Mouse (Mus musculus) midbrain, embryonic 15.5 days (tissue): ENCODE results near the gene Mrpl49. TPM values are rescaled to one million over a fixed set of nuclear protein-coding genes. Genes with fewer than 3 reads are reported as not detected.
"Not testable (repeated sequence)": the region's sequence is repeated elsewhere in the genome, so short reads cannot be mapped to it uniquely, and the experiment has no call there.

Experiments
- ATAC-seq: fragments of 200-750 bp; cut with Nextera tagmentation; replicated peaks from 2 replicates; pipeline ENCODE4 v1.8.0; 2017; ENCODE audit warnings: moderate TSS enrichment
- H3K27ac ChIP-seq: fragments of 300-500 bp; sonication (generic); 2 replicates; pipeline ENCODE4 v1.5.1; 2015; ENCODE audit warnings: mild to moderate bottlenecking, inconsistent platforms
- H3K27me3 ChIP-seq: fragments of 300-500 bp; sonication (generic); replicated peaks from 2 replicates; pipeline ENCODE4 v1.6.1; 2015; ENCODE audit warnings: inconsistent platforms
- H3K36me3 ChIP-seq: fragments of 300-500 bp; sonication (generic); replicated peaks from 2 replicates; pipeline ENCODE4 v1.6.1; 2015; ENCODE audit warnings: inconsistent platforms
- H3K4me1 ChIP-seq: fragments of 300-500 bp; sonication (generic); 2 replicates; pipeline ENCODE4 v1.6.1; 2015; ENCODE audit warnings: inconsistent platforms
- H3K4me2 ChIP-seq: fragments of 300-500 bp; sonication (generic); 2 replicates; pipeline ENCODE4 v1.6.1; 2015; ENCODE audit warnings: inconsistent platforms, mild to moderate bottlenecking, moderate library complexity
- H3K4me3 ChIP-seq: fragments of 300-500 bp; sonication (generic); 2 replicates; pipeline ENCODE4 v1.5.1; 2015; ENCODE audit warnings: mild to moderate bottlenecking, inconsistent platforms
- H3K9ac ChIP-seq: fragments of 300-500 bp; sonication (generic); 2 replicates; pipeline ENCODE4 v1.6.1; 2015; ENCODE audit warnings: mild to moderate bottlenecking, inconsistent platforms
- H3K9me3 ChIP-seq: fragments of 300-500 bp; sonication (generic); 2 replicates; pipeline ENCODE4 v1.6.1; 2016; ENCODE audit warnings: inconsistent platforms
- WGBS: fragments of 180-500 bp; shearing (Covaris S2); methylation state at CpG from one replicate; pipeline ENCODE4 v1.1.7; 2015; ENCODE audit warnings: mixed read lengths; 5-methylcytosine and 5-hydroxymethylcytosine counted together
- polyA plus RNA-seq: library from polyadenylated mRNA; unstranded; fragments of >200 nt; fragmentation: Nextera tagmentation; extraction: Ambion mirVana; gene quantifications from 2 replicates; pipeline ENCODE4 v1.2.1, GENCODE M21; 2015

Gene Mrpl49
- polyA plus RNA-seq, 1 experiment from 2014 or later, result 62.5 TPM

DNA sequence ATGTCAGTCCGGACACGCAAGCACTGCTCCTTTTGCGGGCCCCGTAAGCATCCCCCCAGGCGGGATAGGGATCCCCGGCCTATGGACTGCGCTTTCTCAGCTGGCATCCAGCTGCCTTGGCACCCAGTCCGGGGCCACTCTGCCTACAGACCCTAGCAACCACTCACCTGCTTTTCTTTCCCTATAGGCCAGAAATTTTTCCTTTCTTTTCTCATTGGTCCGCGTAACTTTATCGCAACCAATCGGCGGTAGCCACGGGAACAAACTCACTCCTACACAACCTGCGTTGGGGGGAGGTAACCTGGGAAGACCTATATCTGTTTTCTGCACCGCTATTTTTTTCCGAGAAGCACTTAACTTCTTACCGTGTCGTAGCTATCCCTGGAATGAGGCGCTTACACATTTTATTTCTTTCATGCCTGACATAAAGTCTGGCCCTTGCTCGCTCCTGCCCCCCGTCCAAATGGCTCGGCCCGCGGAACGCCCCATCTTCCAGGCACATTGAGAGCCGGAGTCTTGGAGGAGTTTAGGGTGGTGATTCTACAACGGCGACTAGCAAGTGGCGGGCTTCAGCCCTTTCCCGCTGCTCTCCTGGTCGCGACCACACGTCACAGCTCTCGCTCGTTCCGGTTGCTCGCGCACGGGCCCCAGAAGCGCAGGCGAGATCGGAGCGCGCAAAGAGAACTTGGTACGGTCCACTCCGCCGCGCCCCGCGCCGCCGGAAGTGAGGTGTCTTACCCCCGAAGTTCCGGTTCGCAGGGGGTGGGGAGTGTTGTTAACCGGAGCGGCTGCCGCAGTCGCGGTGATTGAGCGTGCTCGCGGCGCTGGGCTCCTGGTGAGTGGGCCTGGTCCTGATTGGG lies 11.1 kb downstream of the Mrpl49 start, which contains the start of gene Syvn1:
Gene Syvn1, plus strand, starts transcription at position 283 of the 860 bp plus-strand sequence.
- under 1% methylated on average over 65 of the region's 65 CpGs for WGBS
- peak; percentile 94 for ATAC-seq
- H3K4me1 ChIP-seq, result peaks cover 31% of the 10 kb centered on the region
- peak within 1 kb of the TSS; percentile 99 for H3K27ac ChIP-seq
- H3K9me3 ChIP-seq, result no peaks in the 10 kb centered on the region
- no peaks in the 10 kb centered on the region for H3K27me3 ChIP-seq
- H3K9ac ChIP-seq, result peak within 1 kb of the TSS; percentile 79
- peak within 1 kb of the TSS; percentile 84 for H3K4me2 ChIP-seq
- H3K4me3 ChIP-seq, result peak within 1 kb of the TSS; percentile 94
- peaks cover 33% of the 10 kb centered on the region for H3K36me3 ChIP-seq

DNA sequence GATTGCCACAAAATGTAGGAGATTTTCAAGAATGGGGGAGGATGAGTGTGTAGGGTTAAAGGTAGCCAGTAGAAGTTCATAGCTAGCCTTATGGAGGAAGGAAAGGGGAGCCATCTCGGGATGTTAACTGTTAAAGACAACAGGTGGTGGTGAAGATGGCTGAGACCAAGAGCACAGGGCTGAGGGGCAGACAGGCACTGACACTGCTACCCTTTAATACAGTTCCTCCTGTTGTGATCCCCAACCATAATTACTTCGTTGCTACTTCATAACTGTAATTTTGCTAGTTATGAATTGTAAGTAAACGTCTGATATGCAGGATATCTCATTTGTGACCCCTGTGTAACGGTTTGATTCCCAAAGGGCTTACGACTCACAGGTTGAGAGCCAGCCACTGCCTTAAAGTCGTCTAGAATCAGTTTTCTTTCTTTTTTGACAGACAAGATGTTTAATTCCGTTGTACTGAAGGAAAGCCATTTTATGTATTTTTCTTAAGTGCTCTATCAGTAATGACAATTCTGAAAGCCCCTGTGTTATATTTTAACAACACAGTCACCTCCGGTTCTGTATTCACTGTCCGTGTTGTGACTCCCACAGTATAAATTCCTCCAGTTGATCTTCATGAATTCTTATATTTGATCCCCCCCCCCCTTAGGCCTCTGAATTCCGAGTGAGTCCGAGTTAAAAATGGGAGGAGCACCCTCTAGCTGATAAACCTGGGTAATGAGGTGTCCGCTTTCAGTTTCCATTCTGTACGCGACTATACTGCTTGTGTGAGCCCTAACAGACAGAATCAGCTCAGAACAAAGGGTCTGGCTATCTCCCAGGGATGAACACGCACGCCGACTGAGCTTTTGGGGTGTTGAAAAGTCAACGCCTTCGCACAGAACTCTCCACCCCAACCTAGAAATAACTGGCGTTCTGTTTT lies 12.0 kb downstream of the Mrpl49 start:
- peak overlapping the region; percentile 76 for H3K9ac ChIP-seq
- H3K4me2 ChIP-seq, result peak overlapping the region; percentile 84
- no peaks in the 10 kb centered on the region for H3K9me3 ChIP-seq
- peaks cover 31% of the 10 kb centered on the region for H3K4me1 ChIP-seq
- WGBS, result 20% methylated on average over 20 of the region's 20 CpGs
- H3K4me3 ChIP-seq, result peak overlapping the region; percentile 94
- no peaks in the 10 kb centered on the region for H3K27me3 ChIP-seq
- peak; percentile 62 for ATAC-seq
- peak overlapping the region; percentile 99 for H3K27ac ChIP-seq
- peaks cover 24% of the 10 kb centered on the region for H3K36me3 ChIP-seq

DNA sequence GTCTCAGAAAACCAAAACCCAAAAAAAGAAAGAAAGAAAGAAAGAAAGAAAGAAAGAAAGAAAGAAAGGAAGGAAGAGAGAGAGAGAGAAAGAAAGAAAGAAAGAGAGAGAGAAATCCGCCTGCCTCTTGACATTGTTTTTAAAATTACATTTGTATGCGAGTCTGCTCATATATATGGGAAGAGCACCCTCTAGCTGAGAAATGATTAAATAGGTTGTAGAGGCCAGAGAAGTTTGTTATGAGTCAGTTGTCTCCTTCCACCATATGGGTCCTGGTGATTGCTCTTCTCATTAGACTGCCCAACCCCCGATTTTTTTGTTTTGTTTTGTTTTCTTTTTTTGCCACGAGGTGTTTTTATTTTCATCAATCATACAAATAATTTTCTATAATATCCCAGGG lies 13.5 kb downstream of the Mrpl49 start:
- H3K9ac ChIP-seq, H3K27me3 ChIP-seq, H3K9me3 ChIP-seq, H3K27ac ChIP-seq, H3K4me3 ChIP-seq, H3K4me2 ChIP-seq, H3K36me3 ChIP-seq, ATAC-seq: not testable (repeated sequence)
- WGBS, result 59% methylated on average over 4 of the region's 4 CpGs
- peaks cover 29% of the 10 kb centered on the region for H3K4me1 ChIP-seq

DNA sequence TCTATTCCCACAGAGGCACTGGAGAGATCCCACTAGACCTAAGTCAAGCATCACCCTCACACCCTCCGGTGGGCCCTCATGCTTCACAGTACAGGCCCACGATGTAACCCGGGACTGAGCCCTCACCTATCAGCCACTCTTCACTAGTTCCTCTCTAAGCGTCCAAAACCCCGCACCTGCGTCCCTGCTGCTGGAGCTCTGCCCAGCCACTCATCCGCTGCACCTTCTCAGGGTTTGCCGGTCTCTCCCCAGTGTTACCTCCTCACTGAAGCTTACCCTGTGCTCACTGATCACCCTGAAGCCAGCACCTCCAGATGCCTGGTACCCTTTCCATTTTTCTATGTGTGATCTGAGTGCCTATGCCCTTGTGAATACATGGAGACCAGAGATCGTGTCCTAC lies 15.3 kb downstream of the Mrpl49 start:
- Histone ChIP-seq H3K9ac (no peak overlapping the region), H3K27ac (no peak overlapping the region), H3K36me3 (no peaks in the 10 kb centered on the region), H3K4me3 (no peak overlapping the region), H3K4me1 (peaks cover 12% of the 10 kb centered on the region), H3K4me2 (no peak overlapping the region), H3K9me3 (no peaks in the 10 kb centered on the region), H3K27me3 (no peaks in the 10 kb centered on the region)
- ATAC-seq, result no peak
- WGBS, result 76% methylated on average over 9 of the region's 9 CpGs

DNA sequence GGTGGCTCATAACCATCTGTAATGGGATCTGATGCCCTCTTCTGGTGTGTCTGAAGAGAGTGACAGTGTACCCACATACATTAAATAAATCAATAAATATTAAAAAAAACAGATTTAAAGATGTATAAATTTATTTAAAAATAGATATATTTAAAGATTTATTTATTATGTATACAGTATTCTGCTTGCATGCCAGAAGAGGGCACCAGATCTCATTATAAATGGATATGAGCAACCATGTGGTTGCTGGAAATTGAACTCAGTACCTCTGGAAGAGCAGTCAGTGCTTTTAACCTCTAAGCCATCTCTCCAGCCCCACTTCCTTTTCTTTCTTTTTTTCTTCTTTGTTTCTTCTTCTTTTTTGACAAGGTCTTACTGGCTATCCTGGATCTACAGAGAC lies 17.6 kb downstream of the Mrpl49 start:
- Histone ChIP-seq H3K27me3 (no peaks in the 10 kb centered on the region), H3K4me3 (no peak overlapping the region), H3K4me2 (no peak overlapping the region), H3K4me1 (peaks cover 4% of the 10 kb centered on the region), H3K27ac (no peak overlapping the region), H3K9me3 (no peaks in the 10 kb centered on the region), H3K36me3 (no peaks in the 10 kb centered on the region), H3K9ac (no peak overlapping the region)
- no peak for ATAC-seq

DNA sequence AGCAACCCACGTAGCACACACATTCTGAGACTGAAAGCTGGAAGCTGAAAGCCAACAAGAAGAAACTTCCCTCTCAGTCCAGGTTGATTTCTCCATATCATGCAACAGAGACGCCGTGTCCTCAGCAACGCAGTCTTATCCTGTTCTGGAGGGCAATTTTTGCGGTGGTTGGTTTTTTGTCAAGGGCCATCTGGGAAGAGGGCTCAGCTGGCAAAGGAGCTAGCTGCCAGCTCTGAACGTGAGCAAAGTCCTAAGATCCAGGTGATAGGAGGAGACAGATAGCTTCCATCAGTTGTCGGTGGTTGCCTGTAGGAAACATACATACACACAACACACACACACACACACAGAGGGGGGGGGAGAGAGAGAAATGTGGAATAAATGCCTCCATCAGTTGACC lies 19.3 kb downstream of the Mrpl49 start:
- no peak overlapping the region for H3K4me3 ChIP-seq
- no peaks in the 10 kb centered on the region for H3K27me3 ChIP-seq
- no peak overlapping the region for H3K9ac ChIP-seq
- no peaks in the 10 kb centered on the region for H3K36me3 ChIP-seq
- no peak overlapping the region for H3K27ac ChIP-seq
- H3K4me2 ChIP-seq, result no peak overlapping the region
- WGBS, result 79% methylated on average over 7 of the region's 7 CpGs
- no peaks in the 10 kb centered on the region for H3K9me3 ChIP-seq
- ATAC-seq, result no peak
- no peaks in the 10 kb centered on the region for H3K4me1 ChIP-seq

DNA sequence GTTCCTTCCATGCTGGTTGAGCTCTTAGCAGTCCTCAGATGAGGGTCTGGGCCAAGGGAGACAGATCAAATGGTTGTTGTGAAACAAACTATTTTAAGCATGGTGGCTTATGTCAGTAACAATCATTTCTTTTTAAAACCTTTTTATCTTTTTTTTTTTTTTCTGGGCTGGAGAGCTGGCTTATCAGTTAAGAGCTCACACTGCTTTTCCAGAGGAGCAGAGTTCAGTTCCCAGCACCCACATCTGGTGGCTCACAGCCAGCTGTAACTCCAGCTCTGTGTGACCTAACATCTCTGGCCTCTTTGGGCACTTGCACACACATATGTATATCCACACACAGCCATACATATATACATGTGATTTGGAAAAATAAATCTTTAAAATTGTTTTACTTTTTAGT lies 19.9 kb downstream of the Mrpl49 start:
- Histone ChIP-seq H3K4me3 (no peak overlapping the region), H3K4me1 (no peaks in the 10 kb centered on the region), H3K27ac (no peak overlapping the region), H3K4me2 (no peak overlapping the region), H3K9ac (no peak overlapping the region), H3K36me3 (no peaks in the 10 kb centered on the region), H3K27me3 (no peaks in the 10 kb centered on the region), H3K9me3 (no peaks in the 10 kb centered on the region)
- no peak for ATAC-seq

DNA sequence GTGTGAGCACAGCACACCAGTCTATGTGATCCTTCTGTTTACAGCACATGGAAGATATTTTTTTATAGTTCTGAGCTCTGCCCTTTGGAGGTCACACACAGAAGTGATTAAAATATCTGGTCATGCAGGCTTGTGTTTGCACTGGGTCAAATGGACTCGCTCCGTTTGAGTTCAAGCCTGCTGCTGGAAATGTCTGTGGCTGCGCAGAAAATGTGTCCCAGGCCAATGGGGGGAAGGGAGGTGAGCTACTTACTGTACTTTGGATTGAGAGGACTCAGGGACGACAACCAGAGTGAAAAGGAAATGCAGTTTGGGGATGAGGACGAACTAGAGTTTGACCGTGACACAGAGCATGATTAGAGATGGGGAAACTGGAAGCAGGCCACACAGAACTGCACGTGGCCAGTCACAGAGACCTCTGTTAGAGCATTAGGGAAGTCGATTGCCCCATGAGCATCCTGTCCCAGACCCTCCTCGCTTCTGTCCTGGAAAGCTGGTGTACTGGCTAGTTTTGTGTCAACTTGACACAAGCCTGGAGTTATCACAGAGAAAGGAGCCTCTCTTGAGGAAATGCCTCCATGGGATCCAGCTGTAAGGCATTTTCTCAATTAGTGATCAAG lies 21.5 kb downstream of the Mrpl49 start:
- Histone ChIP-seq H3K36me3 (no peaks in the 10 kb centered on the region), H3K27ac (no peak overlapping the region), H3K27me3 (no peaks in the 10 kb centered on the region), H3K4me1 (no peaks in the 10 kb centered on the region), H3K4me2 (no peak overlapping the region), H3K9me3 (no peaks in the 10 kb centered on the region), H3K4me3 (no peak overlapping the region), H3K9ac (no peak overlapping the region)
- 82% methylated on average over 9 of the region's 9 CpGs for WGBS
- ATAC-seq, result no peak

DNA sequence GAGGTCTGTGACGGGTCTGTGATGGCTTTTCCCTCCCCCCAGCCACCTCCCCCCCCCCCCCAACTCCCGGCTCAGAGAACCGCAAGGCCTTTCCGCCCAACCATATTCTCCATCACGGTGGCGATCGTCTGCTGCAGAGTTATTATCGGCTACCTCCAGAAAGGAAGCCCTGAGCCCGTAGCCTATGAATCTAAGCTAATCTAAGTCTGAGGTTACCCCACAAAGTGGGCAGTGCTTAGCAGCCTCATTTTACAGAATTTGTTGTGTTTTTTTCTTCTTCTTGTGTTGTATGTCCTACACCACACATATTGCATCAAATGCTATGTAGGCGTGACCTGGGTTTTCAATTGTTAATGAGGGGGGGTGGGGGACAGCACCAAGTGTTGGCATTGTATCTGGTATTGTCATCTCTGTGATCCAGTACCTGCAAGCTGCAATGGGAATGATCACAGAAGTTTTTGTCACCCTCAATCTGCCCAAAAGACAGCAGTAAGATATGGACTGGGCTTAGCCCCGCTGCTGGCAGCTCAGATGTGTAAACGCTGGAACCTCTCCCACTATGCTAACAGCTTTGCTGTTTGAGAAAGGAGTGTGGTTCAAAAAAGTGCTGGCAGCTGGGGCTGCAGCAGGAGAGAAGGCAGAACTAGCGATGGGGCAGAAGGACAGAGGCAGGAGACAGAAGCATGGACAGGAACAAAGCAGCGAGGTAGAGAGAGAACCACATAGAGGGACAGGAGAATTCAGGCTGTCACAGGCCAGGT lies 26.9 kb downstream of the Mrpl49 start:
- no peak for ATAC-seq
- no peak overlapping the region for H3K4me3 ChIP-seq
- H3K27ac ChIP-seq, result no peak overlapping the region
- H3K4me1 ChIP-seq, result no peaks in the 10 kb centered on the region
- H3K9me3 ChIP-seq, result no peaks in the 10 kb centered on the region
- no peaks in the 10 kb centered on the region for H3K27me3 ChIP-seq
- H3K4me2 ChIP-seq, result no peak overlapping the region
- no peaks in the 10 kb centered on the region for H3K36me3 ChIP-seq
- no peak overlapping the region for H3K9ac ChIP-seq
- 77% methylated on average over 14 of the region's 14 CpGs for WGBS

DNA sequence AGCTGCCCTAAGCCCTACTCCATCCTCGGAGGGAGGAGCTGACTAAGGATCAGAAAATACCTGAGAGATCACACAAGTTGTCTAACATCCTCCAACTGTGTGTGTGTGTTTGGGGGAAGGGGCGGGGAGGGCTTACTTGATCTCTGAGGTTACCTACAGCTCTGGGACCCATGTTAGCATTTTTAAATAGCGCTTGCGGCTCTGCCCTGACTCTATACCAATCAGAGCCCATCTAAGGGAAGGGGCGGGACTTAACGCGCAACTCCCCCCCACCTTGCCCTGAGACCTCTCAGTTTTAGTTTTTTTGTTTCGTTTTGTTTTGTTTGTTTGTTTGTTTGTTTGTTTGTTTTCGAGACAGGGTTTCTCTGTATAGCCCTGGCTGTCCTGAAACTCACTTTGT lies 28.2 kb downstream of the Mrpl49 start:
- H3K36me3 ChIP-seq, result no peaks in the 10 kb centered on the region
- ATAC-seq, result no peak

DNA sequence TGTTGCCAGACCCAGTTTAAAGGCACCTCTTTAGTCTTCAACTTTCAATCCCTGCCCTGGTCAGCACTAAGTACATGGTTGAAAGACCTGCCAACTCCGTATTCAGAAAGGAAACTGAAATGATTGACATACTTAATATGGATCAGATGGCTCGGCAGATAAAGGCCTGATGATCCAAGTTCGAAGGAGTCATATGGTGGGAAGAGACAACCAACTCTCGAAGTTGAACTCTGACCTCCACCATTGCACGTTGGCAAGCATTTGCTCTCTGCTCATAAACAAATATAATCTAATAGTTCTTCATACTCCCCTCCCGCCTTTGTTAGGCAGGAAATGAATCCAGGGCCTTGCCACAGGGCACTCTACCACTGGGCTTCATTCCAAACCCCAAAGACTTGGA lies 28.6 kb downstream of the Mrpl49 start:
- no peak overlapping the region for H3K9ac ChIP-seq
- ATAC-seq, result no peak
- no peak overlapping the region for H3K4me3 ChIP-seq
- no peaks in the 10 kb centered on the region for H3K27me3 ChIP-seq
- H3K27ac ChIP-seq, result no peak overlapping the region
- 86% methylated on average over 6 of the region's 6 CpGs for WGBS
- no peaks in the 10 kb centered on the region for H3K4me1 ChIP-seq
- H3K9me3 ChIP-seq, result no peaks in the 10 kb centered on the region
- H3K4me2 ChIP-seq, result no peak overlapping the region
- H3K36me3 ChIP-seq, result no peaks in the 10 kb centered on the region

More for the DNA sequence above, 28.2 kb downstream of the Mrpl49 start:
- Histone ChIP-seq H3K4me1 (no peaks in the 10 kb centered on the region), H3K27me3 (no peaks in the 10 kb centered on the region), H3K4me3 (no peak overlapping the region), H3K9me3 (no peaks in the 10 kb centered on the region), H3K9ac (no peak overlapping the region), H3K27ac (no peak overlapping the region), H3K4me2 (no peak overlapping the region)
- WGBS, result 76% methylated on average over 9 of the region's 9 CpGs

DNA sequence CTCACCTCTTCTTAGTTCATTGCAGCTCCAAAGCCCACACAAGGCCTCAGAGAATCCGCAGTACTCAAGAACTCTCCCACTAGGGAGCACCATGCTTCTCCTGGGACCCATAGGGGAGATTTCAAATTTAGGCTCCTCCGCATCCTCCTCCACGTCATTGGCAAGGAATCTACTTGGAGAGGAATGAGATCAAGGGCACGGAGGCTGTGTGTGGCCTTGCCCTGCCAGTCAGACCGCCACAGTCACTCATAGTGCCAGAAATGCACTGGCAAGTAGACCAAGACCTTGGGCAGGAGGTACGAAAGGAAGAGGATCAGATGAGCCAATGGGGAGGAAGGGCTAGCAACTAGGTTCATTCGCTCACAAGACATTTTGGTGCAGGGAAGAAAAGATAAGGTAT lies 33.7 kb downstream of the Mrpl49 start:
- Histone ChIP-seq H3K27ac (no peak overlapping the region), H3K27me3 (no peaks in the 10 kb centered on the region), H3K36me3 (no peaks in the 10 kb centered on the region), H3K4me1 (no peaks in the 10 kb centered on the region), H3K4me3 (no peak overlapping the region), H3K9me3 (no peaks in the 10 kb centered on the region), H3K4me2 (no peak overlapping the region), H3K9ac (no peak overlapping the region)
- 85% methylated on average over 7 of the region's 7 CpGs for WGBS
- ATAC-seq, result no peak
